Mouse (Mus musculus) midbrain, embryonic 11.5 days (tissue): ENCODE measurements around the gene Syncrip. TPM values are rescaled to one million over a fixed set of nuclear protein-coding genes. Genes with fewer than 3 reads are reported as not detected.

Experiments
- ATAC-seq: fragments of 200-750 bp; cut with Nextera tagmentation; 2 replicates; pipeline ENCODE4 v1.8.0; 2017; ENCODE audit warnings: moderate TSS enrichment, moderate library complexity; ENCODE audit not compliant: low FRiP score
- DNase-seq: peaks from one replicate; pipeline ENCODE4 v3.0.0; 2015; ENCODE audit warnings: low spot score; ENCODE audit errors: missing footprints
- H3K27ac ChIP-seq: fragments of 300-500 bp; sonication (generic); 2 replicates; pipeline ENCODE4 v1.5.1; 2014; ENCODE audit warnings: low read depth, low read length
- H3K27me3 ChIP-seq: fragments of 300-500 bp; sonication (generic); 2 replicates; pipeline ENCODE4 v1.6.1; 2014; ENCODE audit warnings: mild to moderate bottlenecking, low read length, moderate library complexity, mixed read lengths; ENCODE audit not compliant: control insufficient read depth, insufficient read depth
- H3K36me3 ChIP-seq: fragments of 300-500 bp; sonication (generic); 2 replicates; pipeline ENCODE4 v1.6.1; 2014; ENCODE audit warnings: mild to moderate bottlenecking, low read length, moderate library complexity, mixed read lengths; ENCODE audit not compliant: control insufficient read depth, insufficient read depth
- H3K4me1 ChIP-seq: fragments of 300-500 bp; sonication (generic); 2 replicates; pipeline ENCODE4 v1.6.1; 2014; ENCODE audit warnings: low read length; ENCODE audit not compliant: control insufficient read depth, insufficient read depth
- H3K4me2 ChIP-seq: fragments of 300-500 bp; sonication (generic); 2 replicates; pipeline ENCODE4 v1.6.1; 2014; ENCODE audit warnings: mild to moderate bottlenecking, moderate library complexity
- H3K4me3 ChIP-seq: fragments of 300-500 bp; sonication (generic); 2 replicates; pipeline ENCODE4 v1.5.1; 2014; ENCODE audit warnings: low read depth, low read length
- H3K9ac ChIP-seq: fragments of 300-500 bp; sonication (generic); 2 replicates; pipeline ENCODE4 v1.6.1; 2014; ENCODE audit warnings: low read length
- H3K9me3 ChIP-seq: fragments of 300-500 bp; sonication (generic); 2 replicates; pipeline ENCODE4 v1.6.1; 2016; ENCODE audit warnings: low read length; ENCODE audit not compliant: control insufficient read depth
- WGBS: fragments of 180-500 bp; shearing (Covaris S2); extraction: QIAGEN DNeasy Blood & Tissue Kit; methylation state at CpG from one replicate; pipeline ENCODE4 v1.1.7; 2014; 5-methylcytosine and 5-hydroxymethylcytosine counted together
- polyA plus RNA-seq: library from polyadenylated mRNA; unstranded; fragments of >200 nt; fragmentation: Nextera tagmentation; extraction: Ambion mirVana; gene quantifications from 2 replicates; pipeline ENCODE4 v1.2.1, GENCODE M21; 2014

Syncrip gene
- polyA plus RNA-seq, 1 experiment from 2014 or later, result 132 TPM

GRCm38 (mm10) chr9:88522569-88523334 lies 40.4 kb upstream of the Syncrip start:
- no peaks in the 10 kb centered on the region for H3K27me3 ChIP-seq
- WGBS, result under 1% methylated on average over 69 of the region's 69 CpGs
- peak; percentile 90 for ATAC-seq

GRCm38 (mm10) chr9:88521961-88522568 lies 39.7 kb upstream of the Syncrip start:
- peak overlapping the region; percentile 58 for H3K4me2 ChIP-seq
- peak; percentile 89 for DNase-seq

More at GRCm38 (mm10) chr9:88522569-88523334, 40.4 kb upstream of the Syncrip start:
- Histone ChIP-seq H3K4me2 (peak overlapping the region; percentile 81), H3K4me1 (peaks cover 8% of the 10 kb centered on the region; the same call in 1 of the 2 replicates), H3K27ac (peak overlapping the region; percentile 86), H3K36me3 (peaks cover 4% of the 10 kb centered on the region), H3K9ac (peak overlapping the region; percentile 99), H3K9me3 (no peaks in the 10 kb centered on the region), H3K4me3 (peak overlapping the region; percentile 86)
- peak; percentile 100 for DNase-seq

GRCm38 (mm10) chr9:88520849-88521483 lies 38.6 kb upstream of the Syncrip start:
- no peak for DNase-seq
- Histone ChIP-seq H3K9ac (peak overlapping the region; percentile 99), H3K4me2 (peak overlapping the region; percentile 58), H3K36me3 (peaks cover 4% of the 10 kb centered on the region), H3K4me1 (peaks cover 8% of the 10 kb centered on the region; the same call in 1 of the 2 replicates), H3K9me3 (no peaks in the 10 kb centered on the region), H3K27ac (no peak overlapping the region), H3K27me3 (no peaks in the 10 kb centered on the region), H3K4me3 (peak overlapping the region; percentile 86)
- WGBS, result 31% methylated on average over 4 of the region's 4 CpGs
- no peak for ATAC-seq

More at GRCm38 (mm10) chr9:88521961-88522568, 39.7 kb upstream of the Syncrip start:
- peaks cover 8% of the 10 kb centered on the region; the same call in 1 of the 2 replicates for H3K4me1 ChIP-seq
- H3K27ac ChIP-seq, result peak overlapping the region; percentile 86
- H3K27me3 ChIP-seq, result no peaks in the 10 kb centered on the region
- peaks cover 4% of the 10 kb centered on the region for H3K36me3 ChIP-seq
- peak overlapping the region; percentile 86 for H3K4me3 ChIP-seq
- H3K9me3 ChIP-seq, result no peaks in the 10 kb centered on the region
- peak overlapping the region; percentile 99 for H3K9ac ChIP-seq
- ATAC-seq, result no peak
- 0% methylated on average over 10 of the region's 10 CpGs for WGBS

GRCm38 (mm10) chr9:88520122-88520848 lies 37.9 kb upstream of the Syncrip start:
- WGBS, result 18% methylated on average over 2 of the region's 2 CpGs
- peak overlapping the region; percentile 99 for H3K9ac ChIP-seq
- no peaks in the 10 kb centered on the region for H3K9me3 ChIP-seq
- DNase-seq, result no peak
- H3K4me3 ChIP-seq, result peak overlapping the region; percentile 86
- no peak for ATAC-seq
- peaks cover 8% of the 10 kb centered on the region; the same call in 1 of the 2 replicates for H3K4me1 ChIP-seq
- H3K36me3 ChIP-seq, result peaks cover 4% of the 10 kb centered on the region
- no peaks in the 10 kb centered on the region for H3K27me3 ChIP-seq
- H3K4me2 ChIP-seq, result peak overlapping the region; percentile 58
- no peak overlapping the region for H3K27ac ChIP-seq

- ATAC-seq, result no peak
- no peaks in the 10 kb centered on the region for H3K9me3 ChIP-seq
- no peak overlapping the region; the same call in 1 of the 2 replicates for H3K27ac ChIP-seq
- no peak overlapping the region for H3K9ac ChIP-seq
- no peak for DNase-seq
- peaks cover 8% of the 10 kb centered on the region; the same call in 1 of the 2 replicates for H3K4me1 ChIP-seq
- H3K4me2 ChIP-seq, result no peak overlapping the region
- no peaks in the 10 kb centered on the region for H3K27me3 ChIP-seq
- no peak overlapping the region for H3K4me3 ChIP-seq
- H3K36me3 ChIP-seq, result peaks cover 4% of the 10 kb centered on the region
These were observed 37.2 kb upstream of the Syncrip start for GRCm38 (mm10) chr9:88519390-88520121.

- WGBS, result 86% methylated on average over 3 of the region's 3 CpGs
- Histone ChIP-seq H3K36me3 (peaks cover 4% of the 10 kb centered on the region), H3K4me2 (no peak overlapping the region), H3K4me3 (no peak overlapping the region), H3K4me1 (peaks cover 8% of the 10 kb centered on the region; the same call in 1 of the 2 replicates), H3K27me3 (no peaks in the 10 kb centered on the region), H3K9me3 (no peaks in the 10 kb centered on the region), H3K9ac (no peak overlapping the region), H3K27ac (no peak overlapping the region)
- ATAC-seq (no peak), DNase-seq (no peak)
These were observed 34.1 kb upstream of the Syncrip start for GRCm38 (mm10) chr9:88516361-88516995.

- no peak overlapping the region for H3K9ac ChIP-seq
- no peak for DNase-seq
- H3K27ac ChIP-seq, result no peak overlapping the region
- H3K4me3 ChIP-seq, result no peak overlapping the region
- H3K27me3 ChIP-seq, result no peaks in the 10 kb centered on the region
- no peak for ATAC-seq
- H3K4me1 ChIP-seq, result peaks cover 2% of the 10 kb centered on the region; the same call in 1 of the 2 replicates
- H3K36me3 ChIP-seq, result peaks cover 3% of the 10 kb centered on the region
- WGBS, result 94% methylated on average over 1 of the region's 1 CpGs
- no peak overlapping the region for H3K4me2 ChIP-seq
- H3K9me3 ChIP-seq, result no peaks in the 10 kb centered on the region
These were observed 33.2 kb upstream of the Syncrip start for GRCm38 (mm10) chr9:88515546-88515945.

- no peaks in the 10 kb centered on the region for H3K4me1 ChIP-seq
- no peak overlapping the region for H3K4me3 ChIP-seq
- H3K4me2 ChIP-seq, result no peak overlapping the region
- H3K9ac ChIP-seq, result no peak overlapping the region
- H3K27me3 ChIP-seq, result no peaks in the 10 kb centered on the region
- H3K27ac ChIP-seq, result no peak overlapping the region
- 90% methylated on average over 6 of the region's 6 CpGs for WGBS
- DNase-seq (no peak), ATAC-seq (no peak)
- no peaks in the 10 kb centered on the region for H3K36me3 ChIP-seq
- no peaks in the 10 kb centered on the region for H3K9me3 ChIP-seq
These were observed 19.5 kb upstream of the Syncrip start for GRCm38 (mm10) chr9:88501846-88502245.
